16 mouse cellular contexts compared by ENCODE assay signal in the genomic region with DNA sequence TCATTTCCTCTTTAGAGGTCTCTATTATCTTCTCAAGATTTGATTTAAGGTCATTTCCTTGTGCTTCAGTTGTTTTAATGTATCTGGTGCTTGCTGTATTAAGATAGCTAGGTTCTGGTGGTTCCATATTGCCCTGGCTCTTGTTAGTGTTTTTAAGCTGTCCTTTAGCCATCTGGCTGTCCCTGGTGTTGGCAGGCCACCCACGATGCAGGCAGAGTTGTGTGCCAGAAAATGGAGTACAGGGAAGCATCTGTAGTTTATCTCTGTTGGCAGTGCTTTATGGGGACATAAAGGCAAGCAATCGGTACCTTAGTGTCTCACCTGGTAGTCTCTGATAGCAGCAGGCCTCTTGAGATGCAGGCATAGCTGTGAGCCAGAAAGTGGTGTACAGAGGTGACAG.
A peak's percentile ranks its signal among the peaks of the same experiment; 100 is the strongest.
DNase-seq lines count a peak whose midpoint lies in the region; ATAC-seq and TF ChIP-seq lines count a peak whose summit lies in the region.
"Had no signal": no experiment of that assay in that cellular context is flagged by ENCODE, and none has a peak within 500 bp of the region (broad histone marks: within the 10 kb centered on the region; RNA-seq: fewer than 3 reads in every experiment).

No protein-coding gene starts in this region.

- TF ChIP-seq CTCF in hindbrain, postnatal 0 days (IDR thresholded peaks at IDR 0.05; ENCODE audit: low read depth): no peak
- no peak for TF ChIP-seq CTCF in lung, adult 2 months (IDR thresholded peaks at IDR 0.05; ENCODE audit: insufficient read depth, low read length)

- no peaks in the 10 kb centered on the region for H3K36me3 ChIP-seq in hindbrain, postnatal 0 days (ENCODE audit: insufficient read depth, low read length)
- H3K36me3 ChIP-seq in hindbrain, embryonic 10.5 days: no peaks in the 10 kb centered on the region
- H3K36me3 ChIP-seq: embryonic facial prominence, embryonic 13.5 days; heart, embryonic 15.5 days; neural tube, embryonic 15.5 days had no signal

- H3K4me1 ChIP-seq in hindbrain, postnatal 0 days (ENCODE audit: insufficient read depth, low read length): no peaks in the 10 kb centered on the region
- no peaks in the 10 kb centered on the region for H3K4me1 ChIP-seq in hindbrain, embryonic 10.5 days (replicated peaks)
- no peaks in the 10 kb centered on the region for H3K4me1 ChIP-seq in lung, adult 2 months (ENCODE audit: control insufficient read depth, insufficient read depth, low read length)
- H3K4me1 ChIP-seq: embryonic facial prominence, embryonic 13.5 days; heart, embryonic 15.5 days; neural tube, embryonic 15.5 days had no signal

- no peaks in the 10 kb centered on the region for H3K9me3 ChIP-seq in hindbrain, postnatal 0 days (ENCODE audit: low read length)
- H3K9me3 ChIP-seq in hindbrain, embryonic 10.5 days: no peaks in the 10 kb centered on the region
- H3K9me3 ChIP-seq: embryonic facial prominence, embryonic 13.5 days; heart, embryonic 15.5 days; neural tube, embryonic 15.5 days had no signal

- ATAC-seq in hindbrain, postnatal 0 days: no peak
- ATAC-seq: intestine, embryonic 16.5 days; lung, postnatal 0 days; Patski had no signal

- H3K27ac ChIP-seq in hindbrain, postnatal 0 days: no peak overlapping the region
- no peak overlapping the region for H3K27ac ChIP-seq in hindbrain, embryonic 10.5 days
- H3K27ac ChIP-seq: embryonic facial prominence, embryonic 13.5 days; heart, embryonic 15.5 days; neural tube, embryonic 15.5 days had no signal

- peak; percentile 29 for DNase-seq in hindbrain, postnatal 0 days (ENCODE audit: low spot score)
- DNase-seq in hindbrain, embryonic 10.5 days (ENCODE audit: low spot score): no peak
- peak; percentile 9 for DNase-seq in MN1 (ENCODE audit: low spot score)
- DNase-seq in cerebellum, adult 18-20 months: peak; percentile 53 to 61
- peak; percentile 66 for DNase-seq in layer of hippocampus, adult 11-12 months (ENCODE audit: low spot score)
- DNase-seq in thymus, postnatal 4 days: no peak
- no peak for DNase-seq in heart, adult 18-20 months
- DNase-seq in lung, adult 2 months: no peak
- DNase-seq: kidney, postnatal 10 days; retina, postnatal 1 day had no signal

- H3K9ac ChIP-seq in hindbrain, postnatal 0 days (replicated peaks; ENCODE audit: low read length): no peak overlapping the region
- H3K9ac ChIP-seq: embryonic facial prominence, embryonic 13.5 days; heart, embryonic 15.5 days; neural tube, embryonic 15.5 days had no signal

- no peak for TF ChIP-seq POLR2A in lung, adult 2 months (IDR thresholded peaks at IDR 0.05; ENCODE audit: borderline replicate concordance, extremely low read depth, low read depth, low read length)

- no peak overlapping the region for H3K4me2 ChIP-seq in hindbrain, postnatal 0 days (ENCODE audit: low read depth, low read length)
- H3K4me2 ChIP-seq: embryonic facial prominence, embryonic 13.5 days; heart, embryonic 15.5 days; neural tube, embryonic 15.5 days had no signal

- WGBS in hindbrain, postnatal 0 days: 48% methylated on average over 2 of the region's 2 CpGs
- 81% methylated on average over 2 of the region's 2 CpGs for WGBS in hindbrain, embryonic 10.5 days
- 56% methylated on average over 2 of the region's 2 CpGs for WGBS in lung, adult 2 months

- H3K27me3 ChIP-seq in hindbrain, postnatal 0 days (ENCODE audit: insufficient read depth, low read length): no peaks in the 10 kb centered on the region
- no peaks in the 10 kb centered on the region for H3K27me3 ChIP-seq in hindbrain, embryonic 10.5 days (ENCODE audit: insufficient read depth, poor library complexity, severe bottlenecking)
- H3K27me3 ChIP-seq: embryonic facial prominence, embryonic 13.5 days; heart, embryonic 15.5 days; neural tube, embryonic 15.5 days; Patski had no signal

- H3K4me3 ChIP-seq in hindbrain, postnatal 0 days (ENCODE audit: low read length): no peak overlapping the region
- H3K4me3 ChIP-seq in hindbrain, embryonic 10.5 days: no peak overlapping the region
- H3K4me3 ChIP-seq in lung, adult 2 months (replicated peaks; ENCODE audit: extremely low read depth, low read depth, low read length): no peak overlapping the region
- H3K4me3 ChIP-seq: embryonic facial prominence, embryonic 13.5 days; heart, embryonic 15.5 days; neural tube, embryonic 15.5 days had no signal

Comparison
In these comparisons a context has a peak if more than half of its experiments do, and no peak if none do; other contexts are left out.
1. DNase-seq: peak in hindbrain, postnatal 0 days (single experiment), MN1 (single experiment), cerebellum, adult 18-20 months (2 of 2) and layer of hippocampus, adult 11-12 months (single experiment); none in hindbrain, embryonic 10.5 days (single experiment), thymus, postnatal 4 days (single experiment), heart, adult 18-20 months (0 of 2) and lung, adult 2 months (single experiment).